Mouse (Mus musculus): ENCODE measurements around the gene Ajm1. TPM values are rescaled to one million over a fixed set of nuclear protein-coding genes. Genes with fewer than 3 reads are reported as not detected.

The Ajm1 gene
- polyA plus RNA-seq, 1 experiment from 2014 or later = 0.16 TPM

GRCm38 (mm10) chr2:25574579-25575431, 6.8 kb downstream of the Ajm1 start, which contains the start of the genes Mamdc4 and Phpt1:
Mamdc4 (minus strand) TSS chr2:25574845.
Phpt1 (minus strand) TSS chr2:25575224.
- Histone ChIP-seq H3K4me1 (peaks cover 63% of the 10 kb centered on the region), H3K4me3 (peak within 1 kb of the TSS; percentile 71), H3K27me3 (replicated peaks; ENCODE audit: low read depth, poor library complexity, severe bottlenecking) (peaks cover 46% of the 10 kb centered on the region), H3K9me3 (no peaks in the 10 kb centered on the region), H3K36me3 (replicated peaks) (peaks cover 35% of the 10 kb centered on the region), H3K27ac (replicated peaks) (peak within 1 kb of the TSS; percentile 92)
- under 1% methylated on average over 45 of the region's 45 CpGs for WGBS
- peak; percentile 97 for DNase-seq (ENCODE audit: low spot score)

GRCm38 (mm10) chr2:25574136-25574535, 7.4 kb downstream of the Ajm1 start:
- WGBS = 20% methylated on average over 11 of the region's 11 CpGs
- peak overlapping the region; percentile 71 for H3K4me3 ChIP-seq
- no peaks in the 10 kb centered on the region for H3K9me3 ChIP-seq
- peaks cover 42% of the 10 kb centered on the region for H3K36me3 ChIP-seq (replicated peaks)
- H3K27ac ChIP-seq (replicated peaks) = peak overlapping the region; percentile 92
- DNase-seq (ENCODE audit: low spot score) = no peak
- H3K4me1 ChIP-seq = peaks cover 56% of the 10 kb centered on the region
- H3K27me3 ChIP-seq (replicated peaks; ENCODE audit: low read depth, poor library complexity, severe bottlenecking) = peaks cover 39% of the 10 kb centered on the region

DNA sequence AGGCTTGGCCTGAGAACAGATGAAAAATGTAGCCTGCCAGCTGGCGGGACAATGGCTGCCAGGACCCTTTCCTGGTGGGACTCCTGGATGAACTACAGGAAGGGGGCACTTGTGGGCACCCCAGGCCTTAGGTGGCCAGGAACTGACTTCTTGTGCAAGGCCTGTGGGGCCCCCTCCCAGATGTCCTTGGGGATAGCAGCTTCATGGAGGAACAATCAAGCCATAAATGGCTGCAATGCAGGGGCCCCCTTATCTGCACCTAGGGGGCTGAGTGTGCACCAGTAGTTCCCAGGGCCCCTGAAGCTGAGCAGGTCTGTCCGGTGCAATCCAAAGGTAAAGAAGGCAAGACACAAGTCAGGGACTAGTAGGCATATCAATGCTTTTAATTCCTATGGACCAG, 8.5 kb downstream of the Ajm1 start:
- Histone ChIP-seq H3K4me3 (peak overlapping the region; percentile 71), H3K4me1 (peaks cover 45% of the 10 kb centered on the region)

GRCm38 (mm10) chr2:25571221-25571620, 10.3 kb downstream of the Ajm1 start:
- no peak overlapping the region for H3K27ac ChIP-seq (replicated peaks)
- no peaks in the 10 kb centered on the region for H3K9me3 ChIP-seq
- DNase-seq (ENCODE audit: low spot score) = no peak
- 87% methylated on average over 4 of the region's 4 CpGs for WGBS
- H3K4me1 ChIP-seq = peaks cover 28% of the 10 kb centered on the region
- no peak overlapping the region for H3K4me3 ChIP-seq
- H3K36me3 ChIP-seq (replicated peaks) = peaks cover 71% of the 10 kb centered on the region
- H3K27me3 ChIP-seq (replicated peaks; ENCODE audit: low read depth, poor library complexity, severe bottlenecking) = peaks cover 10% of the 10 kb centered on the region

More for the DNA sequence above, 8.5 kb downstream of the Ajm1 start:
- WGBS = 97% methylated on average over 2 of the region's 2 CpGs
- Histone ChIP-seq H3K36me3 (replicated peaks) (peaks cover 52% of the 10 kb centered on the region), H3K27me3 (replicated peaks; ENCODE audit: low read depth, poor library complexity, severe bottlenecking) (peaks cover 28% of the 10 kb centered on the region), H3K9me3 (no peaks in the 10 kb centered on the region), H3K27ac (replicated peaks) (no peak overlapping the region)
- DNase-seq (ENCODE audit: low spot score) = no peak

- peaks cover 90% of the 10 kb centered on the region for H3K36me3 ChIP-seq (replicated peaks)
- peaks cover 15% of the 10 kb centered on the region for H3K4me1 ChIP-seq
- H3K4me3 ChIP-seq = no peak overlapping the region
- 85% methylated on average over 3 of the region's 3 CpGs for WGBS
- H3K27ac ChIP-seq (replicated peaks) = no peak overlapping the region
- H3K27me3 ChIP-seq (replicated peaks; ENCODE audit: low read depth, poor library complexity, severe bottlenecking) = no peaks in the 10 kb centered on the region
- no peaks in the 10 kb centered on the region for H3K9me3 ChIP-seq
- no peak for DNase-seq (ENCODE audit: low spot score)
These were observed 12.2 kb downstream of the Ajm1 start for GRCm38 (mm10) chr2:25569323-25569722.

GRCm38 (mm10) chr2:25568473-25569019, 13.0 kb downstream of the Ajm1 start:
- H3K36me3 ChIP-seq (replicated peaks) = peaks cover 98% of the 10 kb centered on the region
- 93% methylated on average over 6 of the region's 6 CpGs for WGBS
- peaks cover 7% of the 10 kb centered on the region for H3K4me1 ChIP-seq
- no peak for DNase-seq (ENCODE audit: low spot score)
- H3K27ac ChIP-seq (replicated peaks) = no peak overlapping the region
- no peaks in the 10 kb centered on the region for H3K9me3 ChIP-seq
- H3K27me3 ChIP-seq (replicated peaks; ENCODE audit: low read depth, poor library complexity, severe bottlenecking) = no peaks in the 10 kb centered on the region
- no peak overlapping the region for H3K4me3 ChIP-seq

- Histone ChIP-seq H3K27ac (replicated peaks) (no peak overlapping the region), H3K4me1 (no peaks in the 10 kb centered on the region), H3K4me3 (no peak overlapping the region), H3K9me3 (no peaks in the 10 kb centered on the region), H3K36me3 (replicated peaks) (peaks cover 100% of the 10 kb centered on the region), H3K27me3 (replicated peaks; ENCODE audit: low read depth, poor library complexity, severe bottlenecking) (no peaks in the 10 kb centered on the region)
- 87% methylated on average over 6 of the region's 6 CpGs for WGBS
- no peak for DNase-seq (ENCODE audit: low spot score)
These were observed 15.0 kb downstream of the Ajm1 start for GRCm38 (mm10) chr2:25566558-25566957.

DNA sequence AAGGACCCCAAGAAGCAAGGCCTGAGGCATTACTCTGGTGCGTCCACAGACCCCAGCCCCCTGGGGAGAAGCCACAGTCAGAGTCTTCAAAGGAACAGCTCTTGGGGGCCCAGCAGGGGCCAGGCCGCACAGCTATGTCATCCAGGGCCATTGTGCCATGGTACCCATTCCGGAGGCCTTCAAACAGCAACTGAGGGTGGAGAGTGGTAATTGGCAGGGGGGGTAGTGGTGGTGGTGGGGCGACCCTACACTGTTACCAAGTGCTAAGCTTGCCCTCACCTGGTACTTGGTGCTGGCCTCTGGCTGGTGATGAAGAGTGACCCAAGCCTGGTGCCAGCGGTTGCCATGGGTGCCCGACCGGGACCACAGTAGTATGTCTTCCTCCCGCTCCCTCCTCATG, 15.8 kb downstream of the Ajm1 start:
- peaks cover 100% of the 10 kb centered on the region for H3K36me3 ChIP-seq (replicated peaks)
- DNase-seq (ENCODE audit: low spot score) = no peak

GRCm38 (mm10) chr2:25561946-25562345, 19.6 kb downstream of the Ajm1 start:
- DNase-seq (ENCODE audit: low spot score) = no peak
- WGBS = 83% methylated on average over 9 of the region's 9 CpGs
- peaks cover 76% of the 10 kb centered on the region for H3K36me3 ChIP-seq (replicated peaks)

More for the DNA sequence above, 15.8 kb downstream of the Ajm1 start:
- no peak overlapping the region for H3K27ac ChIP-seq (replicated peaks)
- 88% methylated on average over 8 of the region's 8 CpGs for WGBS
- H3K4me3 ChIP-seq = no peak overlapping the region
- H3K9me3 ChIP-seq = no peaks in the 10 kb centered on the region
- no peaks in the 10 kb centered on the region for H3K27me3 ChIP-seq (replicated peaks; ENCODE audit: low read depth, poor library complexity, severe bottlenecking)
- H3K4me1 ChIP-seq = no peaks in the 10 kb centered on the region

DNA sequence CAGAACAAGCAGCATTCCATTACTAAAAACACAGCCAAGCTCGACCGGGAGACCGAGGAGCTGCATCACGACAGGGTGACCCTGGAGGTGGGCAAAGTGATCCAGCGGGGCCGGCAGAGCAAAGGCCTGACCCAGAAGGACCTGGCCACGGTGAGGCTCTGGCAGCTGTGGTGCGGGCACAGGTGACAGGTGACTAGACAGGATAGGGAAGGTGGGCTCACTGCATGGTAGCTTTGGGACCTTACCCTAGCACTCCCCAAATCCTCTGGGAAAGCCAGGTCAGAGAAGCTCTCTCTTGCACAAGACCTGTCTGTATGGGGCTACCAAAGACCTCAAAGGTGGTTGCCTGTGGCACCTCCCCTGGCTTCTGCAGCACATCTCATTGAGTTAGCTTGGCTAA, 21.0 kb downstream of the Ajm1 start:
- DNase-seq (ENCODE audit: low spot score) = no peak
- H3K4me1 ChIP-seq = peaks cover 27% of the 10 kb centered on the region
- H3K27me3 ChIP-seq (replicated peaks; ENCODE audit: low read depth, poor library complexity, severe bottlenecking) = no peaks in the 10 kb centered on the region
- 84% methylated on average over 8 of the region's 8 CpGs for WGBS
- no peak overlapping the region for H3K27ac ChIP-seq (replicated peaks)
- H3K36me3 ChIP-seq (replicated peaks) = peaks cover 62% of the 10 kb centered on the region
- 0 out of 2 replicates have a peak overlapping the region, but pooled peaks have one; percentile 11 for H3K4me3 ChIP-seq
- H3K9me3 ChIP-seq = no peaks in the 10 kb centered on the region

More at GRCm38 (mm10) chr2:25561946-25562345, 19.6 kb downstream of the Ajm1 start:
- Histone ChIP-seq H3K27ac (replicated peaks) (no peak overlapping the region), H3K9me3 (no peaks in the 10 kb centered on the region), H3K27me3 (replicated peaks; ENCODE audit: low read depth, poor library complexity, severe bottlenecking) (no peaks in the 10 kb centered on the region), H3K4me3 (no peak overlapping the region), H3K4me1 (peaks cover 21% of the 10 kb centered on the region)

- 75% methylated on average over 6 of the region's 6 CpGs for WGBS
- no peak for DNase-seq (ENCODE audit: low spot score)
- Histone ChIP-seq H3K36me3 (replicated peaks) (peaks cover 44% of the 10 kb centered on the region), H3K4me1 (peaks cover 27% of the 10 kb centered on the region), H3K27me3 (replicated peaks; ENCODE audit: low read depth, poor library complexity, severe bottlenecking) (no peaks in the 10 kb centered on the region), H3K9me3 (no peaks in the 10 kb centered on the region), H3K27ac (replicated peaks) (no peak overlapping the region; the same call in 1 of the 2 replicates), H3K4me3 (peak overlapping the region; percentile 89)
These were observed 22.8 kb downstream of the Ajm1 start for GRCm38 (mm10) chr2:25558774-25559173.

DNA sequence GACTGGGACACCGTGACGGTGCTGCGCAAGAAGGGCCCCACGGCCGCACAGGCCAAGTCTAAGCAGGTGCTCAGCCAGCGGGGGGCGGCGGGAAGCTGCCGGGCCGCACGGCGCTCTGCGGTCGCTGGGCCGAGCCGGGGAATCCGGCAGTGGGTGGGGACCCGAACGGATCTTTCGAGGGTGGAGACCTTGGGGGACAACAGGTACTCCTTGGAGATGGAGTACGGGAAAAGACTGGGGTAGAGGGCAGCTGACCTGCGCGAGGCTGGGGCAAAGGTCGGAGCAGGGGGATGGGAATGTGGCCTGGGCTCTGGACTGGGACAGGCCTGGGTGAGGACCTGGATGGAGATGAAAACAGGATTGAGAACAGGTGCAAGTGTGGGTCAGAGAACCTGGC, 23.6 kb downstream of the Ajm1 start:
- H3K36me3 ChIP-seq (replicated peaks) = peaks cover 36% of the 10 kb centered on the region
- no peak for DNase-seq (ENCODE audit: low spot score)
- no peaks in the 10 kb centered on the region for H3K9me3 ChIP-seq
- H3K4me3 ChIP-seq = peak overlapping the region; percentile 89
- WGBS = under 1% methylated on average over 24 of the region's 24 CpGs
- H3K27me3 ChIP-seq (replicated peaks; ENCODE audit: low read depth, poor library complexity, severe bottlenecking) = no peaks in the 10 kb centered on the region
- peaks cover 27% of the 10 kb centered on the region for H3K4me1 ChIP-seq
- H3K27ac ChIP-seq (replicated peaks) = peak overlapping the region; percentile 88
